Mouse (Mus musculus): ENCODE data around the gene St8sia6.

GRCm38 (mm10) chr2:13750089-13750488, 43.8 kb downstream of the St8sia6 start:
- TF ChIP-seq CTCF (IDR thresholded peaks at IDR 0.05; ENCODE audit: insufficient read depth, low read depth, low read length) (no peak), POLR2A (IDR thresholded peaks at IDR 0.05; ENCODE audit: insufficient read depth, low read depth, low read length) (no peak)
